ENCODE assay signal across 8 mouse cellular contexts in the genomic region with DNA sequence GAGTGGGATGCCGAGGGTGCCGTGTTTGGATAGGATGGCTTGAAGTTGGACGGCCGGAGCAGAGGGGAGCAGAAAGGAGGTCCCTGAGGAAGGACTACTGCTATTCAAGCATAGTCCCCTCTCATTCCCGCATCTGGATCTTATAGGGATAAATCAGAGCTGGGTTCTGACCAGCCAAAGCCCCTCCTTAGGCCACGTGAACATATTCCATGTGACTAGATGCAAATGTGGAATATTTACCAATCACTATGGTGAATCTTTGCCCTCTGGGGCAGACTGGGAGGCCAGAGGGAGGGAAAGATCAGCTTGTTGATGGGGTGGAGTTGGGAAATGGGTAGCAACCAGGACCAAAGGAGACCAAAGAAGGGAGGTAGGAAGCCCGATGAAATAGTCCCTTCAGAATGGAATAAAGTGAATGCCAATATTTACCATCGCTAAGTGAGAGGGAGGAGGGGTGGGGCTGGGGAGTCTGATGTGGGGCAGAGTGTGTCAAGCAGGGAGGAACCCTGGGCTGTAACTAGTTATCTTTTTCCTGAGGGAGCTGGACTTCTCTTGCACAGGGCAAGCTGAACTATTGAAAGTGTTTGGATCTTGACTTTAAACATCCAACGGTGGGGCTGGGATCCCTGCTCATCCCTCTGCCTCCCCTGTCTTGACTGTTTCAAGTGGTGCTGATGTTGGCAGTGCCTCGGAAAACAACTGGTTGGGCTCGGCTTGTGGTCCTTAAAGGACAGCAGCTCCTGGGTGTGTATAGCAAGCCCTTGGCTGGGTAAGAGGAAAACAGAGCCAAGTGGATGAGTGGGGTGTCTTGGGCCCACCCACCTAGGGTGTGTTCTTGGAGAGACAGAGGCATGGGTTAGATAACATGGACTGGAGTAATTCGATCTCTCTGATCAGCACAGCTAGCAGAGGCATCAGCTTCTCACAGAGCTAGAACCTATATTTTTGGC. TPM values are rescaled to one million over a fixed set of nuclear protein-coding genes. Genes with fewer than 3 reads are reported as not detected.
DNase-seq lines count a peak whose midpoint lies in the region; ATAC-seq lines count a peak whose summit lies in the region.

No protein-coding gene starts in this region.

- peak; percentile 51 for DNase-seq in midbrain, embryonic 10.5 days (ENCODE audit: low spot score)
- no peak for DNase-seq in midbrain, embryonic 11.5 days (ENCODE audit: low spot score, missing footprints)
- DNase-seq in intestine, embryonic 14.5 days (ENCODE audit: low spot score) = peak; percentile 79
- peak; percentile 42 for DNase-seq in neural tube, embryonic 11.5 days (ENCODE audit: low spot score)
- no peak for DNase-seq in layer of hippocampus, adult 8-10 months (ENCODE audit: low spot score in 2 of 2)
- no peak for DNase-seq in layer of hippocampus, postnatal 36 days

- H3K9me3 ChIP-seq in midbrain, embryonic 10.5 days (replicated peaks) = no peaks in the 10 kb centered on the region
- no peaks in the 10 kb centered on the region for H3K9me3 ChIP-seq in midbrain, embryonic 11.5 days (ENCODE audit: control insufficient read depth, low read length)
- no peaks in the 10 kb centered on the region for H3K9me3 ChIP-seq in embryonic facial prominence, embryonic 15.5 days (replicated peaks)
- H3K9me3 ChIP-seq in intestine, embryonic 14.5 days (ENCODE audit: control insufficient read depth, low read length) = no peaks in the 10 kb centered on the region
- H3K9me3 ChIP-seq in neural tube, embryonic 11.5 days (ENCODE audit: control insufficient read depth, low read length) = no peaks in the 10 kb centered on the region
- no peaks in the 10 kb centered on the region for H3K9me3 ChIP-seq in forebrain, embryonic 12.5 days

- H3K4me2 ChIP-seq in midbrain, embryonic 11.5 days = no peak overlapping the region
- H3K4me2 ChIP-seq in embryonic facial prominence, embryonic 15.5 days (replicated peaks) = peak overlapping the region; percentile 22
- H3K4me2 ChIP-seq in intestine, embryonic 14.5 days (ENCODE audit: low read length) = no peak overlapping the region
- H3K4me2 ChIP-seq in neural tube, embryonic 11.5 days (ENCODE audit: low read depth) = no peak overlapping the region
- H3K4me2 ChIP-seq in forebrain, embryonic 12.5 days = no peak overlapping the region

- H3K27me3 ChIP-seq in midbrain, embryonic 10.5 days (ENCODE audit: low read depth, poor library complexity, severe bottlenecking) = no peaks in the 10 kb centered on the region
- no peaks in the 10 kb centered on the region for H3K27me3 ChIP-seq in midbrain, embryonic 11.5 days (ENCODE audit: control insufficient read depth, insufficient read depth, low read length)
- H3K27me3 ChIP-seq in embryonic facial prominence, embryonic 15.5 days = no peaks in the 10 kb centered on the region
- no peaks in the 10 kb centered on the region for H3K27me3 ChIP-seq in intestine, embryonic 14.5 days (replicated peaks; ENCODE audit: control insufficient read depth, insufficient read depth, low read length)
- H3K27me3 ChIP-seq in neural tube, embryonic 11.5 days (ENCODE audit: control insufficient read depth, insufficient read depth, low read length) = no peaks in the 10 kb centered on the region
- H3K27me3 ChIP-seq in forebrain, embryonic 12.5 days = no peaks in the 10 kb centered on the region

- H3K27ac ChIP-seq in midbrain, embryonic 10.5 days (replicated peaks) = peak overlapping the region; percentile 65
- H3K27ac ChIP-seq in midbrain, embryonic 11.5 days (ENCODE audit: low read depth, low read length) = no peak overlapping the region
- H3K27ac ChIP-seq in embryonic facial prominence, embryonic 15.5 days (replicated peaks) = peak overlapping the region; percentile 80
- H3K27ac ChIP-seq in intestine, embryonic 14.5 days (ENCODE audit: low read depth) = peak overlapping the region; percentile 88
- no peak overlapping the region for H3K27ac ChIP-seq in neural tube, embryonic 11.5 days (ENCODE audit: low read depth, low read length)
- no peak overlapping the region for H3K27ac ChIP-seq in forebrain, embryonic 12.5 days

- H3K9ac ChIP-seq in midbrain, embryonic 11.5 days (ENCODE audit: low read length) = no peak overlapping the region
- H3K9ac ChIP-seq in embryonic facial prominence, embryonic 15.5 days = no peak overlapping the region
- no peak overlapping the region for H3K9ac ChIP-seq in intestine, embryonic 14.5 days (ENCODE audit: low read length)
- H3K9ac ChIP-seq in neural tube, embryonic 11.5 days (ENCODE audit: low read length) = no peak overlapping the region
- no peak overlapping the region for H3K9ac ChIP-seq in forebrain, embryonic 12.5 days

- peaks cover 36% of the 10 kb centered on the region for H3K4me1 ChIP-seq in midbrain, embryonic 10.5 days
- no peaks in the 10 kb centered on the region for H3K4me1 ChIP-seq in midbrain, embryonic 11.5 days (ENCODE audit: control insufficient read depth, insufficient read depth, low read length)
- H3K4me1 ChIP-seq in embryonic facial prominence, embryonic 15.5 days = peaks cover 27% of the 10 kb centered on the region
- peaks cover 36% of the 10 kb centered on the region for H3K4me1 ChIP-seq in intestine, embryonic 14.5 days (replicated peaks; ENCODE audit: control insufficient read depth, insufficient read depth, low read length)
- H3K4me1 ChIP-seq in neural tube, embryonic 11.5 days (ENCODE audit: control insufficient read depth, insufficient read depth, low read length) = no peaks in the 10 kb centered on the region
- H3K4me1 ChIP-seq in forebrain, embryonic 12.5 days = peaks cover 9% of the 10 kb centered on the region; the same call in 1 of the 2 replicates

- WGBS in midbrain, embryonic 10.5 days = 40% methylated on average over 12 of the region's 12 CpGs
- WGBS in midbrain, embryonic 11.5 days = 40% methylated on average over 12 of the region's 12 CpGs
- 27% methylated on average over 12 of the region's 12 CpGs for WGBS in embryonic facial prominence, embryonic 15.5 days
- WGBS in intestine, embryonic 14.5 days = 21% methylated on average over 12 of the region's 12 CpGs
- WGBS in neural tube, embryonic 11.5 days = 40% methylated on average over 12 of the region's 12 CpGs
- WGBS in forebrain, embryonic 12.5 days = 48% methylated on average over 12 of the region's 12 CpGs

- no peak overlapping the region for H3K4me3 ChIP-seq in midbrain, embryonic 10.5 days
- no peak overlapping the region for H3K4me3 ChIP-seq in midbrain, embryonic 11.5 days (ENCODE audit: low read depth, low read length)
- H3K4me3 ChIP-seq in embryonic facial prominence, embryonic 15.5 days (replicated peaks) = 0 out of 2 replicates have a peak overlapping the region, but pooled peaks have one; percentile 1
- no peak overlapping the region for H3K4me3 ChIP-seq in intestine, embryonic 14.5 days (ENCODE audit: low read depth, low read length)
- H3K4me3 ChIP-seq in neural tube, embryonic 11.5 days (ENCODE audit: low read depth, low read length) = no peak overlapping the region
- no peak overlapping the region for H3K4me3 ChIP-seq in forebrain, embryonic 12.5 days (replicated peaks)

- ATAC-seq in midbrain, embryonic 11.5 days (ENCODE audit: low FRiP score) = no peak
- ATAC-seq in embryonic facial prominence, embryonic 15.5 days (ENCODE audit: insufficient number of reproducible peaks, low FRiP score, low TSS enrichment, low read depth) = peak; percentile 66
- ATAC-seq in intestine, embryonic 14.5 days (replicated peaks; ENCODE audit: low FRiP score, low TSS enrichment, low read depth) = peak; percentile 30
- no peak for ATAC-seq in neural tube, embryonic 11.5 days (ENCODE audit: insufficient read depth, low FRiP score, low TSS enrichment)
- ATAC-seq in forebrain, embryonic 12.5 days (ENCODE audit: low FRiP score) = no peak

- no peaks in the 10 kb centered on the region for H3K36me3 ChIP-seq in midbrain, embryonic 10.5 days
- H3K36me3 ChIP-seq in midbrain, embryonic 11.5 days (ENCODE audit: control insufficient read depth, insufficient read depth, low read length) = no peaks in the 10 kb centered on the region
- no peaks in the 10 kb centered on the region for H3K36me3 ChIP-seq in embryonic facial prominence, embryonic 15.5 days
- H3K36me3 ChIP-seq in intestine, embryonic 14.5 days (ENCODE audit: control insufficient read depth, insufficient read depth, low read length) = no peaks in the 10 kb centered on the region
- H3K36me3 ChIP-seq in neural tube, embryonic 11.5 days (ENCODE audit: control insufficient read depth, insufficient read depth, low read length) = no peaks in the 10 kb centered on the region
- no peaks in the 10 kb centered on the region for H3K36me3 ChIP-seq in forebrain, embryonic 12.5 days (replicated peaks)

RNA-seq across cellular contexts. Expression of a gene that starts 17.9 kb away (rescaled TPM):
- 3.7 and 4.7 TPM in 2 replicates for polyA plus RNA-seq in midbrain, embryonic 10.5 days (2016; fragmentation: Nextera tagmentation; extraction: Ambion mirVana)
- 1.5 and 1.7 TPM in 2 replicates for polyA plus RNA-seq in midbrain, embryonic 11.5 days (2014; fragmentation: Nextera tagmentation; extraction: Ambion mirVana)
- 5.2 TPM in 2 replicates for polyA plus RNA-seq in embryonic facial prominence, embryonic 15.5 days (2015; fragmentation: Nextera tagmentation; extraction: Ambion mirVana)
- 3.3 and 3.8 TPM in 2 replicates for polyA plus RNA-seq in intestine, embryonic 14.5 days (2014; fragmentation: Nextera tagmentation; extraction: Ambion mirVana)
- 1.6 and 2.3 TPM in 2 replicates for polyA plus RNA-seq in neural tube, embryonic 11.5 days (2014; fragmentation: Nextera tagmentation; extraction: Ambion mirVana)
- total RNA-seq in layer of hippocampus, adult 8-10 months (2022) = 1 to 10 TPM; 1.4 to 4.7 (median 3.1) TPM
- polyA plus RNA-seq in forebrain, embryonic 12.5 days (2016; fragmentation: Nextera tagmentation; extraction: Ambion mirVana) = 1.6 and 1.8 TPM in 2 replicates
- 1 to 10 TPM; 1.3 TPM for total RNA-seq in layer of hippocampus, postnatal 36 days (2021)

RNA-seq across cellular contexts. Expression of a gene that starts 59.8 kb away (rescaled TPM):
- not detected in 2 replicates for polyA plus RNA-seq in midbrain, embryonic 10.5 days (2016; fragmentation: Nextera tagmentation; extraction: Ambion mirVana)
- not detected in 2 replicates for polyA plus RNA-seq in midbrain, embryonic 11.5 days (2014; fragmentation: Nextera tagmentation; extraction: Ambion mirVana)
- polyA plus RNA-seq in embryonic facial prominence, embryonic 15.5 days (2015; fragmentation: Nextera tagmentation; extraction: Ambion mirVana) = 0.01 TPM in 2 replicates
- polyA plus RNA-seq in intestine, embryonic 14.5 days (2014; fragmentation: Nextera tagmentation; extraction: Ambion mirVana) = 0.03 and 0.35 TPM in 2 replicates
- polyA plus RNA-seq in neural tube, embryonic 11.5 days (2014; fragmentation: Nextera tagmentation; extraction: Ambion mirVana) = not detected in 2 replicates
- total RNA-seq in layer of hippocampus, adult 8-10 months (2022) = under 1 TPM; 0.31 to 0.68 (median 0.34) TPM
- not detected in 2 replicates for polyA plus RNA-seq in forebrain, embryonic 12.5 days (2016; fragmentation: Nextera tagmentation; extraction: Ambion mirVana)
- under 1 TPM; 0.27 to 0.35 TPM for total RNA-seq in layer of hippocampus, postnatal 36 days (2021)

Comparison
In these comparisons a context has a peak if more than half of its experiments do, and no peak if none do; other contexts are left out.
1. DNase-seq: peak in midbrain, embryonic 10.5 days (single experiment), intestine, embryonic 14.5 days (single experiment) and neural tube, embryonic 11.5 days (single experiment); none in midbrain, embryonic 11.5 days (single experiment), layer of hippocampus, adult 8-10 months (0 of 2) and layer of hippocampus, postnatal 36 days (0 of 2).
2. H3K27ac ChIP-seq: peak in midbrain, embryonic 10.5 days (single experiment), embryonic facial prominence, embryonic 15.5 days (single experiment) and intestine, embryonic 14.5 days (single experiment); none in midbrain, embryonic 11.5 days (single experiment), neural tube, embryonic 11.5 days (single experiment) and forebrain, embryonic 12.5 days (single experiment).
3. ATAC-seq: peak in embryonic facial prominence, embryonic 15.5 days (single experiment) and intestine, embryonic 14.5 days (single experiment); none in midbrain, embryonic 11.5 days (single experiment), neural tube, embryonic 11.5 days (single experiment) and forebrain, embryonic 12.5 days (single experiment).